Mouse (Mus musculus): ENCODE measurements at regions not wholly inside any gene's neighbourhood (a gene's known extent, or its start where the extent isn't known, plus 50 kb on each side); places are given as distances from the start of the nearest gene placed in this dataset.

GRCm38 (mm10) chr3:133876439-133877072 is 331.6 kb upstream of the Tet2 start:
- DNase-seq = peak; percentile 76

DNA sequence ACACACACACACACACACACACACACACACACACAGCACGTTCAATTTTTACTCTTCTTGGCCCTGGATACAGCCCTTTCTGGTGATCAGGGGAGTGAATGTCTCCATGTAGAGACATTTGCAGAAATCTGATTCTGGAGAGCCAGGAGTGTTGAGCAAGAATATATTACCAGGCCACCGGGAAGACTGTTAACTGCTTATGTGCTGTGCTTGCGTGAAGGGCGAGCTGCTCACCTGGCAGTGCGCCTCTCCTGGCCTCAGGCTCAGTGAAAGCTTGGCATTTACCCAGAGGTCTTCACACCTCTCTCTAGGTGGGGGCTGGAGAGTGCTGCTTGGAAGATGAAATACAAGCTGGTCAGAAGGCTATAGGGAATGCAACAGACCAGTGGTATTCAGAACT is 332.4 kb upstream of the Tet2 start:
- no peak for DNase-seq

DNA sequence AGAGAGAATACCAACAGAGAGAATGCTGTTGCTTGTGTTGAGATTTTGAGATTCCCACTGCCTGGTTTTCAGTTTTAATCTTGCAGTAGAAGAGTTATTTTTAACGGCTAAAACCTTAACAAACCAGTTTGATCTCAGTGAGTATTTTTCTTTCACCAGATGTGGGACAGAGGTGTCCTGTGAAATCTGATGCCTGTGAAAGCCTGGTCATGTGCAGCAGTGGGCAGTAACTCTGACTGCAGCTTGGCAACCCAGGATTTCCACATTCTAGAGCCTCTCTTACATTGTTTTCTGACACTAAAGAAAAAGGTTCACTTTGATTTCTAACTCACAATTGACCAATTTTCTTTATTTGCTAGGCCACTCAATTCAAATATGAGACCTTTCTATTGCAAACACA is 335.7 kb upstream of the Tet2 start:
- no peak for DNase-seq

DNA sequence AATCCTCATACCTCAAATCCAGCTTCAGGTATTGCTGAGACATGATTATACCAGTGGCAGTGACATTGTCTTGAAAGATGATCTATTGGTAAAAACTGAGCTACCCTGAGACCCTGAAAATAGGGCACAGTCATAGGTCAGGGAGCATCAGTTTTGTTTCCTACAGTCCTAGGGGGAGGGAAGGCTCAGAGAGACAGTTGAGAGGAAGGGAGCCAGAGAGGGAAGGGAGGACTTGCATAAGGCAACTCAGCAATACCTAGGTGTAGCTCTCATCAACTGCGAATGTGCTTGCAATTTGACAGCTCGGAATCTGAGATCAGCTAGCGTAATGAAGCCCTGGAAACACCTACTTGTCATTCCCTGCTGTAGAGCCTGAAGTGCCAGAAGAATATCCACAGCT is 334.4 kb upstream of the Cxxc4 start:
- DNase-seq = no peak

DNA sequence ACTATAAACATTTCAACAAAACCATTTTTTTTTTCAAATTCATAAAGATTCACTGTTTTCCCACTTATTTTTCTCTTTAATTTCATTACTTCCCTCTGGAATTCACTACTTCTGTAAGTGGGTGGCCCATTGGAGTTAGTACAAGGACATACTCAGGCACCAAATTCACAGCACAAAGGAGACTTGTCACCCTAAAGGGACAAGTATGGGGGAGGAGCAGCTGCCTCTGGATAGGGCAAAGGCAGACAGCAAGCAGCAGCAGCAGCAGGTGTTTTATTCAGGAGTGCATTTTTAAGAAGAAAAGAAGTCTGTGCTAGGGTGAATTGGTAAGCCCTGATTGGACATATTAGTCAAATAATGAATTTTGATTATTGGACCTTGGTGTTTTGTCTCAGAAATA is 314.1 kb upstream of the Cxxc4 start:
- no peak for DNase-seq

DNA sequence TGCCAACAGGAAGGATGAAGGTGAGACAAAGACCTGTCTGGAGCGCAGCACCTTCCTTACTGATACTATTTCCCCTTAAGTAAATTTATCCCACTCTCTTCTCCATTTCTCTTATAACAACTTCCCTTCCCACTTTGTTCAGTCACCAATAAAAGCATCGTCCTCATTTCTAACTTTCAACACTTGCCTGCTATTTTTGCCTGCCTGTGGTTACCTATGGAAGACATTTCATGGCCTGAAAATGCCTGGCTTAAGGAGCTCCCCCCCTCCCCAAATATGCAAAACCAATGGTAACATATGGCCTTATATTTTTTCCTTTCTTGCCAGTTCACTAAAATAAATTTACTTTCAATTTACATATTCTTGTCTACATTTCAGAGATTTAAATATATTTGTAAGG is 271.0 kb upstream of the Cxxc4 start:
- DNase-seq = no peak

DNA sequence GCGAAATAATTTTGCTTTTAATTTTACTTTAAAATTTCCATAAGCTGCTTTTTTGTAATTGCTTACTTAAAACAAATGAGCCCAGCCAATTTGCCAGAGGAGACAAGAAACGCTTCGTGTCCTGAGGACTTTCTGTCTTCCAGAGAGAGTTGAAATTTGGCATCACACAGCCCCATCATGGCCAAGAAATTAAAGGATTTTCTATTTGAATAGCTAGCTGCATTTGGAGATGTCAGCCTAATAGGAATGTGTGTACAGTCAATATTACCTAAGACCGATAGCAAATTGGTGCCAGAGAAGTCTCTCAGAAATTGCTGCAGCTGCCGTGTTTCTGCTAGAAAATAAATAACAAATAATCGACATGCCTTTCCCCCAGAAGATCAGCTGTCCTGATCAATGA is 268.1 kb upstream of the Cxxc4 start:
- DNase-seq = no peak

GRCm38 (mm10) chr3:133972774-133973173 is 263.5 kb upstream of the Cxxc4 start:
- DNase-seq = peak; percentile 19

DNA sequence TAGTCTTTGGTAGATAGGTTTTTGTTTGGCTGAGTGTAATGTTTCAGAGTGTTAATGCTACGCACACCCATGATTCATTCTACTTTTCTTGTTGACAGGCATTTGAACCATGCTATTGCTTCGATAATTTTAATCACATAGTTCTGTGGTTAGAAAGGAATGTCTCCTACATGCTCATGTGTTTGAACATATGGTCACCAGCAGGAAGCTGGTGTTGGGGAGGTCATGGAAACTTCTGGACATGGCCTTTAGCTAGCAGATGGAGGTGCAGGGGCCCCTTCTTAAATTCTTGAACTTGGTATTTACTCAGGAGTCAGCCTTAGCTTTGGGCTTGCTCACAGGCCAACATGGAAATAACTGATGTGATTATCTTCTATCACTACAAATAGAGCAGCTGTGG is 248.6 kb upstream of the Cxxc4 start:
- no peak for DNase-seq

- DNase-seq = no peak
These were observed 242.3 kb upstream of the Cxxc4 start for GRCm38 (mm10) chr3:133993971-133994370.

DNA sequence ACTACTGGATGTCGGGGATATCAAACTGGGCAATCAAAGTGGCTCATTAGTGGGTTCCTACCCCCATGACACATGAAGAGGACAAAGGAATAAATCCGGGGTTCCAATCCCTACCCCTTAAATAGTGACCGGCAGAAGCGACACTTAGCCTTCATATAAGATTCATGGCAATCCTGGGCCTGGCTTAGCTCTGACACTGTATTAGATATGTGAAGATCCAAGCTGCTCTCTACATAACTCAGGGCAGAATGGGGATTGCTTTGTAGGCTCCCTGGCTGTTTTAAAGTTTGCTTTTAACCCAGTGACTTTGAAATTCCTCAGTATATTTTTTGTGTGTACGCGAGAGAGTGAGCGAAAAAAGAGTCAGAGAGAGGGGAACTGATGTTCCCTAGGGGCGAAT is 236.3 kb upstream of the Cxxc4 start:
- no peak for DNase-seq

GRCm38 (mm10) chr3:134000595-134000994 is 235.7 kb upstream of the Cxxc4 start:
- no peak for DNase-seq

GRCm38 (mm10) chr3:134014805-134015204 is 221.5 kb upstream of the Cxxc4 start:
- DNase-seq = no peak

DNA sequence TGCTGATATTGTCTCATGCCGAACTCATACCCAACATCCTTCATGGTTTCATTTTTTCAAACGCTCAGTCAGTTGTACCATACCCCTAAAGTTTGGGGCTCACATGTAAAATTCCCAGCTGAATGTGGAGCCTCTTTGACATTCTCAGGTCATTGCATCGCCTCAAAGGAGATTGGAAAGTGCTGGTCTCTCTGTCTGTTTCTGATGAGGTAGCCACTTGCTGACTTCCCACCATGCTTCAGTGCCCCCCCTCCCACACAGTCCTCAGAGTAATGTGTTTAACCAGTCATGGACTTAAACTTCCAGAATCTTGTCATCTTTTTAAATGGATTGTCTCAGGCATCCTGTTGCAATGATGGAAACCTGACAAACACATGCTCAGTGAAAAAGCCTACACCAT is 220.9 kb upstream of the Cxxc4 start:
- DNase-seq = no peak

DNA sequence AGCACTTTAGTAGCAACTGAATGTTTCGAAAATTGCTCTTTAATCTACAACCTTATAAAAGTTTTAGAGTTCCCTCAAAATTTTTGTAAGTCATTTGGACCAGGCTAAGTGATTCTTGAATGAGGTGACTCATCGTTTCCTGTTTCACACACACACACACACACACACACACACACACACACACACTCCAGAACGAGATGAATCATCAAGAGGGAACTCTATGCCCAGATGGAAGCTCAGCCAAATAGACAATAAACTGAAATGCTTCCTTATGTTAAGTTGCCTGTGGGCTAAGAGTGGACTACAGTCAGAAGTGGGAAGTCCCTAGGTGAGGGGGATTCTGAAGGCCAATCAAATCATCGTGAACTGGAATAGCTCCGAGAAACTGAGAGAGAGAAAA is 202.4 kb upstream of the Cxxc4 start:
- DNase-seq = peak; percentile 59

GRCm38 (mm10) chr3:134036310-134036934 is 199.9 kb upstream of the Cxxc4 start:
- no peak for DNase-seq

- no peak for DNase-seq
These were observed 185.6 kb upstream of the Cxxc4 start for GRCm38 (mm10) chr3:134050649-134051048.

DNA sequence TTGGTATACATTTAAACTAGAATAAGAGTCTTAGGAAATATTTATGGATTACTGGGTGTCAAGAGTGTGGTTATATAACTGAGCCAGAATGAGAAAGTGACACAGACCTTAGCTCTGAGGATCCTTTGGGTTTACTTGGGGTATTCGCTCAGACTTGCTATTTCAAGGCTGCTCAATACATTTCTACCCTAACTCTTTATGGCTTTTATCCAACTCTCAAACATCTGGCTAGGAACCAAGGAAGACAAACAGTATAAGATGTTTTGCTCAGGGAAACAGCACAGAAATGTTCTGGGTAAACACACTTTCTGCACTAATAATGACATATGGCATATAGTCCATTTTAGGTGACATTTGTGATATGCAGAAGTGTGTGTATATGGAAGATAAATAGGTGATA is 153.8 kb upstream of the Cxxc4 start:
- DNase-seq = no peak

GRCm38 (mm10) chr3:134099471-134100125 is 136.7 kb upstream of the Cxxc4 start:
- peak; percentile 53 for DNase-seq

GRCm38 (mm10) chr3:134102151-134102738 is 134.0 kb upstream of the Cxxc4 start:
- no peak for DNase-seq

GRCm38 (mm10) chr3:134104625-134105024 is 131.7 kb upstream of the Cxxc4 start:
- no peak for DNase-seq

- DNase-seq = peak; percentile 64
These were observed 131.2 kb upstream of the Cxxc4 start for GRCm38 (mm10) chr3:134105112-134105511.

GRCm38 (mm10) chr3:134105567-134105966 is 130.7 kb upstream of the Cxxc4 start:
- peak; percentile 11 for DNase-seq
